Mouse (Mus musculus) ovary, adult 10 weeks (tissue): ENCODE results near the gene Morn3. TPM values are rescaled to one million over a fixed set of nuclear protein-coding genes. Genes with fewer than 3 reads are reported as not detected.

ENCODE experiments used
- polyA plus RNA-seq: library from polyadenylated mRNA; stranded (reverse); fragments of 350-450 nt; fragmentation: Illumina TruSeq; extraction: RNeasy Lipid Tissue Mini Kit (QIAGEN cat#74804); gene quantifications from one replicate; pipeline ENCODE4 v1.2.3, GENCODE M21; 2014

Gene Morn3
- not detected for polyA plus RNA-seq

DNA sequence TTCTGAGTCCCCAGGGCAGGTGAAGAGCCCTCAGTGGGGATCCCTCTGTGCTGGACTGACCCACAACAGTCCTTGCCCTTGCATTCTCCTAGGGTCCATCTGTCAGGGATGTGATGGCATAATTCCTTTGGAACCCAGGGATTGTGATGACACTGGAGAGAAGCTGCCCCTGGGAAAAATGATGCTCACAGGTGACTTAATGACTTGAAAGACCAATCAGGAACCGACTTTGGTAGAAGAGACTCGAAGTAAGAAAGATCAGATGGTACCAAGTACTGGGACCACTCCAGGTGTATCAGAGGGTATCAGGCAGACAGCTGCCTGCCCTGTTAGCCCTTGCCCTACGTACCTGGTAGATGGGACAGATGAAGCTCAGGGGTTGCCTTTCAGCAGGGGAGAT, at the start of gene Morn3:
Gene Morn3, minus strand, starts transcription at position 101 of the 400 bp plus-strand sequence.

DNA sequence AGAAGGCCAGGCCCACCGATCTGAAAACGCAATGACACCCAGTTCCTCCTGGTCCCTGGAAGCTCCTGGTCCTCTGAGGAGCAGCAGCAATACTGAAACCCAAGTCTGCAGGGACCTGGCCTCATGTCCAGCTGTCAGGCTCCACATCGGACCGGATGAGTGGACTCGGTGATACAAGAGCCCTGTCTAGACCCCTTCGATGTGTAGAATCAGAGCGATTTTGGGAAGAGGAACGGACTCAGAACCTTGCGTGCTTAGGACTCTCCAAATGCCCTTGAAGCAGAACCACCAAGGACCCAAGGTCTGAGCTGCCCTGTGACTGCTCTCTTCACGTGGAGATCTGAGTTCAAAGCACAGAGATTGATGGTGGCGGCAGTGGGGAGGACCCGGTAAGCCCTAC, 21.3 kb upstream of the Morn3 start, which contains the start of gene Tmem120b:
Gene Tmem120b, plus strand, starts transcription at position 301 of the 400 bp plus-strand sequence.

DNA sequence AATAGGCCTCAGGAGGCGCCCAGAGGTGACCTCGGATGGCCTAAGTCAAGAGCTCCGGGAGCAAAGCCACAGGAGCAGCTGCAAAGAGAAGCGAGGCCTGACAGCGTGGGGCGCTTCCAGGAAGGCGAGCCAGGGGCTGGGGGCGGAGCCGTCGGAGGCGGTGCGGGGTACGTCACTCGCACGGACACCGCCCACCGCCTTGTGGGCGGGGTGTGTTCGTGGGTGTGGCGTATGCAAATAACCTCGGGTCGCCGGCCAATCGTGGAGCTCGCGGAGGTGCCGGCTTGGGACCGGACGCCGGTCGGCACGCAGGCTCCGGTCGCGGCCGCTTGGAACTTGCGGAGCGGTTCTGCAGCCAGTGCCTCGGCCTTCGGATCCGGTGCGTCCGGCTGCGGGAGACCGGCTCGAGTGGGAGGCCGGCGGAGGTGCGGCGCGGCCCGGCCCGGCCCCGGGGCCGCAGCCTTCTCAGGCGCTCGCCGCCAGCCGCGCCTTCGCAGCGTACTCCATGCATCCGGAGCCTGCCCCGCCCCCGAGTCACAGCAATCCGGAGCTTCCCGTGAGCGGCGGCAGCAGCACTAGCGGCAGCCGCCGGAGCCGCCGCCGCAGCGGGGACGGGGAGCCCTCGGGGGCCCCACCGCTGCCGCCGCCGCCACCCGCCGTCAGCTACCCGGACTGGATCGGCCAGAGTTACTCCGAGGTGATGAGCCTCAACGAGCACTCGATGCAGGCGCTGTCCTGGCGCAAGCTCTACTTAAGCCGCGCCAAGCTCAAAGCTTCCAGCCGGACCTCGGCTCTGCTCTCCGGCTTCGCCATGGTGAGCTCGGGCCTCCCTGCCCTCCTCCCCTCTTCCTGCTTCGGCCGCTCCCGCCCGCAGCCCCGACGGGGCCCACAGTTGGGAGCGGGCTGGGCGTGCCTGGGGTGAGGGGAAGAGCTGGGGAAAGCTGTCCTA, 31.8 kb downstream of the Morn3 start, which contains the start of gene Orai1:
Gene Orai1, plus strand, starts transcription at position 322 of the 949 bp plus-strand sequence.

DNA sequence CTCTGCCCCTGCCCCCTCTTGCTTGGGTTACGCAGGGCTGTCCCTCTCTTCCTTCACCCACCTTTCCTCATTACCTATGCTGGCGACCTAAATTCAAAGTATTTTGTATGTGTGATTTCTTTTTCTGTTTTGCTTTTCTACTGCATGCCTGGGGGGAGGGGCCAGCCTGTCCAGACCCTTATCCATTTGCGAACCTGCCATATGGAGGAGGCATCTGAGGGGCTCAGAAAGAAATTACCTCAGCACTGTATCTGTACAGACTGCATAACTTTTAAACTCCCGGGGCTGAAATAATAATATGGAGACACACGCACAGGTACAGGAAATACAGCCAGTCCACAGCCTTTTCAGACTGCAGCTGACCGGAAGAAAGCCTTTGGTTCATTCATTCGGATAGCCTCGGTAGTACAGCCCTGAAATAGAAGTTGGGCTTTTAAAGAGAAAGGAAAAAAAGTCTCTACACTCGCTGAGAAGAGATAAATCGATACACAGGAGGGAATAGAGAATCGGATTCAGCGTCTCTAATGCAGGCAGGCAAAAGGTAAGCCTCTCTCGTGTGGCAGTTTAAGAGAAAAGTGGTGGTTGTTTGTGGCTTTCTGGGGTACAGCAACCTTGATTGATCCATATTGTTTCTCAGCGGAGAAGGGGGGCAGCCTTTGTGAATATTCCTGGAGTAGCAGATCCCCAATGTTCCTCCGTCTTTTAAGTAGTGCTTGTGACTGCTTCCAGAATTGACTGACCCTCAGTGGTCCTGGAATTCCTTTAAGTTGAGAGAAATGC, 57.1 kb downstream of the Morn3 start, which contains the start of gene Kdm2b:
Gene Kdm2b, minus strand, starts transcription at position 273 of the 780 bp plus-strand sequence.

Other genes starting within 250 kb of the Morn3 start
- 301 TPM for gene Anapc5, start 225.7 kb downstream of the Morn3 start, polyA plus RNA-seq
- 22.6 TPM for gene Rnf34, start 197.0 kb downstream of the Morn3 start, polyA plus RNA-seq
- 34.4 TPM for gene Kdm2b, start 57.2 kb downstream of the Morn3 start, polyA plus RNA-seq
- 1.2 TPM for gene Orai1, start 31.9 kb downstream of the Morn3 start, polyA plus RNA-seq
- gene Tmem120b, start 21.4 kb upstream of the Morn3 start, polyA plus RNA-seq, result 2.9 TPM
- not detected for gene Rhof, start 85.7 kb upstream of the Morn3 start, polyA plus RNA-seq
- gene Setd1b, start 95.2 kb upstream of the Morn3 start, polyA plus RNA-seq, result 5.4 TPM
- gene Psmd9, start 122.4 kb upstream of the Morn3 start, polyA plus RNA-seq, result 6.9 TPM
- gene Hpd, start 135.7 kb upstream of the Morn3 start, polyA plus RNA-seq, result not detected
- gene Wdr66, start 205.1 kb upstream of the Morn3 start, polyA plus RNA-seq, result 1.1 TPM